Mouse (Mus musculus): ENCODE results near the gene Med13l.

DNA sequence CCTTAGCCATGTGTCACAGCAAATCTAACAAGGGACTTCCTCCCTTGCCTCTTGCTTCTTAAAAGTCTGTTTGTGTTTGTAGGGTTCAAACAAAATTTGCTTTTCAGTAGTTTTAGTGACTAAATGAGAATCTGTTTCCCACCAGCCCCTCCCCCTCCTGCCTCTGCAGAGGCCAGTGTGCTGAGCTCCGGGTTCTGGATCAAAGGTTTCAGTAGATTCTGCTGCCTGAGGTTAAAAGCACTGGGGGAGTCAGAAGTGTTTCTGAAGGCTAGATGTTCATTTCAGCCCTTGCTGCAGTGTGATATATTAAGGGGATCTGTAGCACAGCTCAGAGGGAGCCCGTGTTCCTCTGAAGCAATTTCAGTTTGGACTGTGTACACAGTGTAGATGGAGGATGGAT is 108.5 kb downstream of the Med13l start:
- TF ChIP-seq GATA1 (IDR thresholded peaks at IDR 0.05; ENCODE audit: borderline replicate concordance, low read length) (no peak), FLI1 (IDR thresholded peaks at IDR 0.05; ENCODE audit: low read length) (no peak)
